Mouse (Mus musculus) MEL (cell line): ENCODE measurements at regions not wholly inside any gene's neighbourhood (a gene's known extent, or its start where the extent isn't known, plus 50 kb on each side); places are given as distances from the start of the nearest gene placed in this dataset.

Experiments
- CTCF ChIP-seq, 3 experiments: IDR thresholded peaks in 2 of 3; conservative IDR thresholded peaks in 1 of 3; 2 replicates each; pipeline ENCODE4 v1.5.1; 2011 to 2012; ENCODE audit warnings: low read length in 3 of 3, low read depth in 2 of 3, mild to moderate bottlenecking in 2 of 3, improper control_type of control experiment in 1 of 3, inconsistent platforms in 1 of 3, mixed read lengths in 1 of 3, moderate library complexity in 1 of 3; ENCODE audit not compliant: control insufficient read depth in 1 of 3, insufficient read depth in 1 of 3, poor library complexity in 1 of 3, severe bottlenecking in 1 of 3
- NRF1 ChIP-seq: IDR thresholded peaks from 2 replicates; pipeline ENCODE4 v1.6.1; 2014; ENCODE audit warnings: low read depth, mild to moderate bottlenecking, inconsistent platforms, low read length, improper control_type of control experiment, moderate library complexity; ENCODE audit not compliant: poor library complexity, insufficient read depth, severe bottlenecking
- POLR2A ChIP-seq, 2 experiments: IDR thresholded peaks; 2 replicates each; pipeline ENCODE4 v1.6.1; 2011 to 2012; ENCODE audit warnings: low read length in 2 of 2, mild to moderate bottlenecking in 2 of 2, control low read depth in 1 of 2, improper control_type of control experiment in 1 of 2, low read depth in 1 of 2, moderate library complexity in 1 of 2; ENCODE audit not compliant: control insufficient read depth in 1 of 2, insufficient read depth in 1 of 2, poor library complexity in 1 of 2

DNA sequence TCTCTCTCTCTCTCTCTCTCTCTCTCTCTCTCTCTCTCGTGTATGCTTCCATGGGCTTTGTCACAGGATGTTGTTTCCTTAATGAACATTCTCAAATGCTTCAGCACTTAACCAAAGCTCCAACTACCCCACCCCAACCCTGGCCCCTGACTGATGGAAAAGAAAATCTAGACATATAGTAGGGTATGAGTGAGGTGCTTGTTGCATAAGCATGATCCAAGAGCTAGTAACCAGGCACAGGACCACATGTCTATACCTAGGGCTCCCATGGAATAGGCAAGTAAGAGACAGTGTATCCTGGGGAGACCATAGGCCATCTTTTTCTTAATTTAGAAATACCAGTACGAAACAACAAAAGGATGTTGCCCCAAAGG, 538.9 kb downstream of the Fat4 start:
- TF ChIP-seq CTCF (IDR thresholded peaks at IDR 0.05 in 2 of 3, conservative IDR thresholded peaks at IDR 0.05 in 1 of 3; ENCODE audit: control insufficient read depth in 1 of 3, insufficient read depth in 1 of 3, low read depth in 2 of 3, low read length in 3 of 3, poor library complexity in 1 of 3, severe bottlenecking in 1 of 3) = no peak
- no peak for TF ChIP-seq POLR2A (IDR thresholded peaks at IDR 0.05; ENCODE audit: control insufficient read depth in 1 of 2, insufficient read depth in 1 of 2, low read depth in 1 of 2, low read length in 2 of 2, poor library complexity in 1 of 2)
- TF ChIP-seq NRF1 = no peak
